Mouse (Mus musculus): ENCODE results near the gene Tgtp2.
"Not testable (repeated sequence)": the region's sequence is repeated elsewhere in the genome, so short reads cannot be mapped to it uniquely, and the experiment has no call there.

DNA sequence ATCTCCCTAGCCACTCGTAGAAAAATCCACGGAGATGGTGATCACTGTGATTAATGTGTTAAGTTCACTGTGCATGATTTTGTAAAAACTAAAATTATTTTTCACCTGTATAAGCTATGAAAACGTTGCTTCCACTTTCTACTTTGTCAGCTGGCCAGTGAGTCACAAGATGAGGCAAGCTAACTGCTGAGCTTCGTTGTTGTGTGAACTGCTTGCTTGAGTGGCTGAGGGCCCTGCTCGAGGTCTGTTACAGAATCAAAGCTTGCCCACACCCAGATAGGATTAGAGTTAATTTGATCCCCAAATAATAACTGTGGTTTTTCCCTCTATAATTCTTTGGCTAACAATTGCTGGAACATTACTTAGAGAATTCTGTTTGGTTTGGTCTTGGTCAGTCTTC, 12.1 kb downstream of the Tgtp2 start:
- not testable (repeated sequence) for TF ChIP-seq TAL1, GATA1 (IDR thresholded peaks at IDR 0.05; ENCODE audit: low read length)
